In genomic region chr3:68453719-68454455, GRCm38 (mm10) we compare ENCODE assay signal across 18 mouse cellular contexts.
DNase-seq lines count a peak whose midpoint lies in the region; ATAC-seq lines count a peak whose summit lies in the region.
"Had no signal": no experiment of that assay in that cellular context is flagged by ENCODE, and none has a peak within 500 bp of the region (broad histone marks: within the 10 kb centered on the region; RNA-seq: fewer than 3 reads in every experiment).

No protein-coding gene starts in this region.

- no peak for ATAC-seq in heart, embryonic 16.5 days (replicated peaks; ENCODE audit: extremely low read depth, insufficient read depth, low FRiP score)
- ATAC-seq in midbrain, embryonic 13.5 days: no peak
- ATAC-seq: Patski had no signal

- H3K4me1 ChIP-seq in heart, embryonic 16.5 days (ENCODE audit: control insufficient read depth, insufficient read depth, low read length): peaks cover 6% of the 10 kb centered on the region; the same call in 1 of the 2 replicates
- H3K4me1 ChIP-seq in midbrain, embryonic 13.5 days (replicated peaks): no peaks in the 10 kb centered on the region
- H3K4me1 ChIP-seq: liver, embryonic 13.5 days had no signal

- WGBS in heart, embryonic 16.5 days: 47% methylated on average over 10 of the region's 10 CpGs
- 62% methylated on average over 10 of the region's 10 CpGs for WGBS in midbrain, embryonic 13.5 days

- no peak overlapping the region for H3K4me3 ChIP-seq in heart, embryonic 16.5 days (ENCODE audit: low read length)
- no peak overlapping the region for H3K4me3 ChIP-seq in midbrain, embryonic 13.5 days (replicated peaks)
- H3K4me3 ChIP-seq: erythroblast, embryonic 14.5 days; layer of hippocampus, adult 2 months; liver, embryonic 13.5 days; midbrain, embryonic 10.5 days; myocyte had no signal

- H3K9ac ChIP-seq in heart, embryonic 16.5 days (ENCODE audit: low read length): no peak overlapping the region
- H3K9ac ChIP-seq in midbrain, embryonic 13.5 days (replicated peaks): no peak overlapping the region
- H3K9ac ChIP-seq: hindbrain, embryonic 14.5 days; liver, embryonic 13.5 days had no signal

- H3K36me3 ChIP-seq in heart, embryonic 16.5 days (ENCODE audit: control insufficient read depth, insufficient read depth): no peaks in the 10 kb centered on the region
- H3K36me3 ChIP-seq in midbrain, embryonic 13.5 days: no peaks in the 10 kb centered on the region
- H3K36me3 ChIP-seq: liver, embryonic 13.5 days; midbrain, embryonic 10.5 days had no signal

- no peak overlapping the region for H3K27ac ChIP-seq in heart, embryonic 16.5 days (ENCODE audit: low read length)
- H3K27ac ChIP-seq in midbrain, embryonic 13.5 days: no peak overlapping the region
- H3K27ac ChIP-seq: hindbrain, embryonic 14.5 days; layer of hippocampus, adult 2 months; liver, embryonic 13.5 days; midbrain, embryonic 10.5 days had no signal

- H3K27me3 ChIP-seq in heart, embryonic 16.5 days (ENCODE audit: control insufficient read depth, insufficient read depth, low read length): no peaks in the 10 kb centered on the region
- no peaks in the 10 kb centered on the region for H3K27me3 ChIP-seq in midbrain, embryonic 13.5 days
- H3K27me3 ChIP-seq: CH12.LX; liver, embryonic 13.5 days had no signal

- no peak for DNase-seq in heart, adult 11 months
- DNase-seq in embryo, embryonic 11 days: peak; percentile 79
- peak; percentile 91 for DNase-seq in hindlimb bud, embryonic 11.5 days (ENCODE audit: extremely low spot score, low read depth, low spot score)
- DNase-seq in lung, postnatal 36 days: peak; percentile 59
- DNase-seq in ovary, postnatal 36 days (ENCODE audit: low spot score): no peak
- DNase-seq: adrenal gland, adult 8-10 months; cerebellum, postnatal 10 days; liver, embryonic 13.5 days; spleen, adult 18-20 months had no signal

- H3K4me2 ChIP-seq in heart, embryonic 16.5 days (ENCODE audit: low read depth, low read length): peak overlapping the region; percentile 56
- no peak overlapping the region for H3K4me2 ChIP-seq in midbrain, embryonic 13.5 days (replicated peaks)
- H3K4me2 ChIP-seq: hindbrain, embryonic 14.5 days; liver, embryonic 13.5 days had no signal

- no peaks in the 10 kb centered on the region for H3K9me3 ChIP-seq in heart, embryonic 16.5 days (replicated peaks; ENCODE audit: control insufficient read depth, low read length)
- no peaks in the 10 kb centered on the region for H3K9me3 ChIP-seq in midbrain, embryonic 13.5 days
- H3K9me3 ChIP-seq: liver, embryonic 13.5 days; midbrain, embryonic 10.5 days had no signal

Comparison
In these comparisons a context has a peak if more than half of its experiments do, and no peak if none do; other contexts are left out.
1. DNase-seq: peak in embryo, embryonic 11 days (single experiment), hindlimb bud, embryonic 11.5 days (single experiment) and lung, postnatal 36 days (single experiment); none in heart, adult 11 months (single experiment) and ovary, postnatal 36 days (single experiment).